Mouse (Mus musculus) thymus, postnatal 0 days (tissue): ENCODE results near the gene Abhd2. TPM values are rescaled to one million over a fixed set of nuclear protein-coding genes. Genes with fewer than 3 reads are reported as not detected.

Experiments used
- DNase-seq: peaks from one replicate; pipeline ENCODE4 v3.0.0-alpha.2; 2015; ENCODE audit warnings: low spot score
- polyA plus RNA-seq: library from polyadenylated mRNA; unstranded; fragments of >200 nt; fragmentation: Nextera tagmentation; extraction: Ambion mirVana; gene quantifications from 2 replicates; pipeline ENCODE4 v1.2.1, GENCODE M21; 2015

The Abhd2 gene
- polyA plus RNA-seq, 1 experiment from 2014 or later: 15.9 TPM

DNA sequence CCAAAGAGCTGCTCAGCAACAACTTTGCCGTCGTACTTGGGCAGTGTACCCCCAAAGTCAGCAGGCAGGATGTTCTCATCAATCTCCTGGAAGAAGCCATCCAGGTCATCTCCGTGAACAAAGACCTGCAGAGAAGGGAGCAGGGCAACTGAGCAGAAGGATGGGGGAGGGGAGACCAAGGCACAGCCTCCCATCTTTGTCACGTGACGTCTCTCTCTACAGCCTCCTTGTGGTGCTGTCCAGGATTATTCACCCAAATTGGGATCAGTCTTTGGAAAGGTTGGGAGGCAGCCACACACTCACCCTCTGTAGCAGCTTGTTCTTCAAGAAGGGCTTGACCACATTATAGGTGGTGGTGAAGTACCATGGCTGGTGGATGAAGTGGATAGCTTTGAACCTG, 102.6 kb downstream of the Abhd2 start:
- no peak for DNase-seq

DNA sequence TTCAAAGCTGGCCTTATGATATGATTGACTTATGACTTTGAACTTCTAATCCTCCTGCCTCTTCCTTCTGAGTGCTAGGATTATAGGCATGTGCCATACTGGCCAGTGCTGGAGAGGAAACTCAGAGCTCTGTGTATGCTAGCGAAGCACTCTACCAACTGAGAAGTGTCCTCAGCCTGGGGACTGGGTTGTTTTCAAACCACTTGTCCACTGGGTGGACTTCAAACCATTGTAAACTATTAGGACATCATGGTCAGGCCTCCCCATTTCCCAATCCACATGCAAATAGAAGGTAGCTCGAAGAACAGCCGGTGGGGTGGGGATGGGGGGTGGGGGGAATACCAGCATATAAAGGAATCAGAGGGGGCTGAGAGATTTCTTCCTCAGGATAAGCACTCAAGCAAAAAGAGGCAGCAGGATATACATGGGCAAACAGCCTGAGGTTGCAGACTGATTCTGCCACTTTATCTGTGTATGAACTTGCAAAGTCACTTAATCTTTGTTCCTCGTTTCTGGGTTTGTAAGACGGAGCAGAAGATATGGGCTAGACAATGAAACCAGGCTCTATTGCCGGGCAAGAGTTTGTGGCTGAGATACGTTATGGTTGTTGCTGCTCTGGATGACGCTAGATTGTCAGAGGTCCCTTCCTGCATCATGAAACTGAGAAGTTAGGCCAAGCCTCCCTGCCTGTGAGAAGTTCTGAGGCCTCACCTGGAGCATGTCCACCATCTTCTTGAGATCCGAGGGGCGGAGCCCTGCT, 103.7 kb downstream of the Abhd2 start:
- no peak for DNase-seq

DNA sequence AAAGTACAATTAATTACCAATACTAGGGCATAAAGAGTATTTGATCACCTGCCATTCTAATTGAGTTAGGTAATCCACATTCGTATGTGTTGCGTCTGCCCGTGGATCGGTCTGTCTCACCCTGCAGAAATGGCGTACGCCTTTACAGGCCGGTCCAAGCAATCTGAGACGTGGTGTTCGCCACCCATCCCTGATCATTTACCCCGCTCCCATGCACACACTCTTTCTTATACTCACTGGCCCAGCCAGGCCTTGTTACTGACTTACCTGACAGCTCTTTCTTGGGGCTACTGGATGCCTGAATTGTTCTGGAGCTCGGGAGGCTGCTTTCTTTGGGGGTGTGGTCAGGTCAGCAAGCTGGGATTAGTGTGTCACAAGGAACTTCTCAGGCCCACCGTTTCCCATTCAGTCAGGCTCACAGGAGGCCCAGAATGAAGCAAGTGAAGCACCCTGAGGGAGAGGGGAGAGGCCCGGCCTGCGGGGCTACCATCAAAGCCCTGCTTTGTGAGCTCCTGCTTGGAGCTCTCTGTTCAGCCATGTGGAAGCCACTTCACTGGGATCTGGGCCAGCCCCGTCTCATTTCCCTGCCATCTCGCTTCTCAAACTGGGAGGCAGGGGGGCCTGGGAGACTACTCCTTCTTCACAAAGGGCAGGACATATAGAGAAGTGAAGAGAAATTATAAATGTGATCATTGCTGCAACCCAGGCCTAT, 113.6 kb downstream of the Abhd2 start, which contains the start of gene Rlbp1:
Gene Rlbp1, minus strand, starts transcription at position 627 of the 712 bp plus-strand sequence.
- DNase-seq: no peak

DNA sequence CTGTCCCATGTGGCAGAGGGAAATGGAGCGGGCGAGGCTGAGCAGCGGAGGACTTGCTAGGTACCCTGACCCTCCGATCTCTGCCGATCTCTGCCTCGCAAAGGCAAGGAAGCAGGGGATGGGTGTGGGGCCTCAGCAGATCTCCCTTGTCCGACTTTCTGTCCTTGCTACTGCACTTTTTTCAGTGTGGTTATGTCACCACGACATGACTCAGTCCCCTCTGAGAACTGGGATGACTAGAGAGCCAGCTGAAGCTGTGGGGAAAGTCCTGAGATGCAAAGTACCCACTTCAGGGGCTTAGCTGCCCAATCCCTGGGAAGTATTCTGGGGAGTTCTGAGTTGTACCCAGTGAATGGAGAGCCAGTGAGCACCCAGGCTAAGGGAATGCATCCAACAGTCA, 114.1 kb downstream of the Abhd2 start:
- DNase-seq: no peak

DNA sequence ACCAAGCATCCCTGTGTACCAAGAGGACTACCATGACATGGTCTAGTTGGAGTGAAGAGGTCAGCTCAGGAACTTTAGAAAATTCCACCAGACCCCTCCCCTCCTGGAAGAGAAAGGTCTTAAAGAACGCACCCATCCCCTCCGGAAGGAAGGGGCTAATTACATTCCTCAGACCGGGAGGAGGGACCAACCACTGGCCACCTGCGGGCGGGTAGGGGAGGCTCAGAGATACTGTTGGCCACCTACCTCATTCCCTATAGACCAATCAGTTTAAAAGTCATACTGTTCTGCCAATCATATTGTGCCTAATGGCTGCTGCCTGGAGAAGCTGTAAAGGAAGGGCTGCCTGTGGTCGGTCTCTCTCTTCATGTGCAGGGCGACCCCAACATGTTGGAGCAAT, 115.0 kb downstream of the Abhd2 start:
- no peak for DNase-seq

DNA sequence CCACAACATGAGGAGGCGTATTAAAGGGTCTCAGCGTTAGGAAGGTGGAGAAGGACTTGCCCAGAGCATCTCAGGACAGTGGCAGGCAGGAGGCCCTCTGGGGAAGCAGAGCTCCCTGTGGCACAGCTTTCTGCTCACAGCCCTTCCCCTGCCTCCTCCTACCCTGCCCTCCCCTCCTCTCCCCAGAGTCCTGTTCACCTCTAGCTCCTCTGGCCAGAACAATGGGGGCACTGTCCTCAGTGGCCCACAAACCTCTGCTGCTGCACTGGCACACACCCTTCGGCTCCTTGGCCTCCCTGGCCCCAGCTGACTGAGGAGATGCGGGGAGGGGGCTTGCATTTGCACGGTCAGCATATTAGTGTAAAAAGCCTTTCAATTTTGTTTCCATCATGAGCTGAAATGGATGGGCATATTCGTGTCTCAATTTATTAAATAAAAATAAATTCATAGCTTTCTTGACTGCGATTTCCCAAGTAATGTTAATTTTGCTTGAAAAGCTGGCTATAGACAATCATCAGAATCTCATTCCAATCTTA, 115.7 kb downstream of the Abhd2 start:
- DNase-seq: no peak

DNA sequence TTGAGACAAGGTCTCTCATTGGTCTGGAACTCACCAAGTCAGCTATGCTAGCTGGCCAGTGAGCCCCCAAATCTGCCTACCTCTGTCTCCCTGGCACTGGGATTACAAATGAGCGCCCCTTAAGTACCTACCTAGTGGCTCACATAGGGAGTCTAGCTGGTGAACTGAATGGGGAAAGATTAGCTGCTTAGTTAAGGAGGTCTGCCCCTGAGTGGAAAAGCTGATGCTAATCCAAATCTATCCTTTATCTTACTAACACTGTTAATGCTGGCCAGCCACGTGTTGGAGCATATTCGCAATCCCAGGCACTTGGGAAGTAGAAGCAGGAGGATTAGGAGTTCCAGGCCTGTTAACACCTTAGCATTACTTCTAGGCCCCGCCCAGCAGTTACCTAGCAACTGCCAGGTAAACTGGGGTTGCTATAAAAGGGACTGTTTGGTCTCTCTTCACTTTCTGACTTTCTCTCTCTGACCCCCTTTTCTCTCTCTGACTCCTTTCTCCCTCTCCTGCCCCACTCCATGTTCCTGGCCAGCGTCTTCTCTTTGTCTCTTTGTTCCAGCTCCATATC, 117.2 kb downstream of the Abhd2 start:
- no peak for DNase-seq

DNA sequence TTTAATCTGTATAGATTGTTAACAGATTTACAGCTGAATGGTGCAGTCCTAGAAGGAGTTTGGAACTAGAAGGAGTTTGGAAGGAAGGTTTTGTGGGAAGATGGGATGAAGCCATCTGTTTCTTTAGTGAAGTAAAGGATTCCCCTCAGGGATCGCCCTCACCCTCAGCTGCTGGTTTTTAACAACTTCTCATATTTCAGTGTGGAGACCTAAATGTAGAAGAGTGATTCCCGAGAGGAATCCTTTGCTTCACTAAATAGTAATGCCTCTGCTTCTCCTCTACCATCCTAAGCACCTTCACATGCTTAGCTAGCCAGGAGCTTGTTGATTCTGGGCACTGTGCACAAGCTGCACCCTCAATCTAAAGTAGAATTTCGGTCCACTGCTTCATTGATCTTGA, 118.5 kb downstream of the Abhd2 start:
- DNase-seq: no peak

DNA sequence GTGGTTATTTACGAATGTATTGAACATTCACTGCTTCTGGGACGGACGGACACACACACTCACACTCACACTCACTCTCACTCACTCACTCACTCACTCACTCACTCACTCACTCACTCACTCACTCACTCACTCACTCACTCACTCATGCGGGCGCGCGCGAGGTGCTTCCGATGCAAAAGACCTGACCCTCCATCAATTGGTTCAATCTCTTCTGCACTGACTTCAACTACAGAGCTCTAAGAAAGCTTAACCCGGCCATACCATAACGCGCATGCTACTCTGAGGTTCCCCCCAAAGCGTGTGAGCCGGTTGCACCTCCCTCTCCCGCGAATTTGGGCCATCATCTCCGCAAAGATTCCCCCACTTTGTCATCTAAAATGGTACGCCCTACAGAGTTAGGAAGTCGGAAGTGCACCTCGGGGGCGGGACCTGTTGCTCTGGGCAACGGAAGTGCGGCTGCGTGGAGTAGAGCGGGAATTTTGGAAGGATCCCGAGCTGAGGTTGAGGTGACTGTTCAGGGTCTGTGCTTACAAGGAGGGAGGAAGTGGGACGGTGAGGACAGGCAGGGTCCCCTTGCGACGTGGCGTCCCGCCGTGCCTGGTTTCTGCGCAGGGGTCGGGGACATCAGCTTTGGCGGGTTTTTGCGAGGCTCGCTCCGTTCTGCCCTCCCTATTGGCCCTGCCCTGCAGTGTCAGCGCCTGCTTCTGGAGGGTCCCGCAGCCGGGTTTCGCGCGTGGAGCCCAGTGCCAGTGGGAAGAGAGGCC, 119.1 kb downstream of the Abhd2 start, which contains the start of gene Fanci:
Gene Fanci, plus strand, starts transcription at position 47 of the 767 bp plus-strand sequence.
- DNase-seq: peak; percentile 95

DNA sequence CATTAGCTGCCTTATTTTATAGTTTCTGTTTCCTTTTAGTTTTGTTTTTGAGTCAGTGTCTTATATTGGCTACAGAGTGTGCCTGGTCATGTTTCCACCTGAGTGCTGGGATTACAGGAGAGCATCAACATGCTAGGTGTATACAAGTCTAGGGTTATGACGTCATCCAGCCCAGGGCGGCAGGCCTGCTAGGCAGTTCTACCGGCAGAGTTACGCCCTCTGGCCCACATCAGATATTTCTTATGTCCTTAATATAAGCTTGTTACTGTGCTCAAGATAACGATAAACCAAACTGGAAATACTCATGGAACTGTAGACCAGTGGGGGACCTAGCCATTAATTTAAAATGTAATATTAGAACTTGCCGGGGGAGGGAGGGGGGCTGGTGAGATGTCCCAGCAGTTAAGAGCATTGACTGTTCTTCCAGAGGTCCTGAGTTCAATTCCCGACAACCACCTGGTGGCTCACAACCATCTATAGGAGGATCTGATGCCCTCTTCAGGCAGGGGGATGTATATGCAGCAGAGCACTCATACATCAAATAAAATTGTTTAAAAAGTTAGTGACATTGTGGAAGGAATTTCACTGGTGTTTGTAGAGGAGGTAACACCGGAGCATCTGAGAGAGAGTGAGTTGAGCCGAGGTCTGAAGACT, 120.0 kb downstream of the Abhd2 start:
- peak; percentile 46 for DNase-seq

DNA sequence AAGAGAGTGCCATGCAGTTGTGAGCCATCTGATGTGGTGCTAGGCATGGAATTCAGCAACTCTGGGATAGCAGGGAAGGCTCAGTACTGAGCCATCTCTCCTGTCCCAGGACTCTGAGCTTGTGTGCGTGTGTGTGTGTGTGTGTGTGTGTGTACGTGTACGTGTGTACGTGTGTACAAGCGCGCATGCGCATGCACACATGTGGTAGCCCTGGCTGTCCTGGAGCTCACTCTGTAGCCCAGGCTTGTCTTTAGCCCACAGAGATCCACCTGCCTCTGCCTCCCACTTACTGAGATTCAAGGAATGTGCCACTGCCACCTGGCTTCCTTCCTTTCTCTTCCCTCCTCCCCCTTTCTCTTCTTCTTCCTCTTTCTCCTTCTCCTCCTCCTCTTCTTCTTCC, 120.9 kb downstream of the Abhd2 start:
- no peak for DNase-seq

DNA sequence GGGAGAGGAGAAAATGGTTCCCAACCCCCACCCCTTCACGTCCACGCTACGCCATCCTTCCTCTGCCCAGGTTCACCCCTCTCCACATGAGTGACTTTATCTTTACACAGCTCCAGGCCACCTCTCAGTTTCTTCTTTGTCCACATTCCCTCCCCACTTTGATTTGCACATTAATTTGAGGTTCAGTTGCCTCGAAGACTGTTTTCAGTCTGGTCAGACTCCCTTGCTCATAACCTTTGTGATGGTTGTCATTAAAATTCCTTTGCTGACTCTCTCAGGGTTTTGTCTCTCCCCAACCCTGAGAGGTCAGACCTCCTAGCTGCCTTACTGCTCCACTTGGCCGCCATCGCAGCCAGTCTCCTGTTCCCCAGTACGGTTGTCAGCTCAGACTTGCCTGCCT, 121.7 kb downstream of the Abhd2 start:
- no peak for DNase-seq

DNA sequence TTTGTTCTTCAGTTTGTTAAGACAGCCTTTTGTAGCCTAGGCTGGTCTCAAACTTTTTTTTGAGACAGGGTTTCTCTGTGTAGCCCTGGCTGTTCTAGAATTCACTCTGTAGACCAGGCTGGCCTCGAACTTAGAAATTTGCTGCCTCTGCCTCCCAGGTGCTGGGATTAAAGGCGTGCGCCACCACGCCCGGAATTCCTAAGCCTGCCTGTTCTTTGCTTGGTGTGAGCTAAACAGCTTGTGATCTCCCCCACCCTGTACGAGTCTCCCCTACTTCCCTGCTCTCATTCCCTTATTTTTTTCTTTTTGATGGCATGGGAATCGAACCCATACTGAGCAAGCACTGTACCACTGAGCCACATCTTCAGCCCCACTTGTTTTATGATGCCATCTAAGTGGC, 122.2 kb downstream of the Abhd2 start:
- no peak for DNase-seq

DNA sequence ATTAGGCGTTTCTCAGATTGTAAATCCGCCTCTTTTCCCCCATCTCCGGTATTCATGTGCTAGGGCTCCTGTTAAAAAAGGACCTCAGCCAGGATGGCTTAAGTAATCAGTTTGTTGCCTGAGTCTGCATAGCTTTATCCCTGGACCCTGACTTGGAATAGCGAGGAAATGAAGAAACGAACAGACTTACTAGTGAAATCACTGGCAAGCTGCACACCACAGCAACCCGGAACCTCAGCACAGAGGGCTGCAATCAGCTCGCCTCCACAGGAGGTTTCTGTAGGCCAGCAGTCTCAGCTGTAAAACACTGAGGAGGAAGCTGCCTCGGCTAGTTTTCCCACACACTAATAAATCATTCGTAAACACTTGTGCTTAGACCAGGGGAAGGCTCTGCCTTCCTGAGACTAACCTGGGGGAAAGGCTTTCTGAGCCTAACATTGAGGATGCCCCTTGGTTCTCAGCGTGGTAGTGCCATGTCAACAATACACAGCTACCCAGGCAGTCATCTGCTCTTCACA, 124.5 kb downstream of the Abhd2 start:
- no peak for DNase-seq

DNA sequence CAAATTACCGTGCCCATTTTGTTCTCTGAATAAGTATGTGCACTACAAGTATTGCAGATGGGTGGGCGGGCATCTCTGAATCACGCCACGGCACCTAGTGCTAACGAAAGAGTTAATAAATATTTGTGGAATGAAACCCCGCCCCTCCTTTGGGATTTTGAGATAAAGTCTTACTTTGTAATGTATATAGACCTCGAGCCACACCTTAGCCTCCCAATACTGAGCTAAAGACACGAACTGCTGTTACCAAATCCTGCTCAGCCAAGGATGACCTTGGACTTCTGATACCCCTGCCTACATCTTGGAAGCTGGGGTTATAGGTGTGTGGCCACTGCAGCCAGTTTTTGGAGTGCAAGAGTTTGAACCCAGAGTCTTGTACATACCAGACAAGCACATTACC, 125.4 kb downstream of the Abhd2 start:
- no peak for DNase-seq

DNA sequence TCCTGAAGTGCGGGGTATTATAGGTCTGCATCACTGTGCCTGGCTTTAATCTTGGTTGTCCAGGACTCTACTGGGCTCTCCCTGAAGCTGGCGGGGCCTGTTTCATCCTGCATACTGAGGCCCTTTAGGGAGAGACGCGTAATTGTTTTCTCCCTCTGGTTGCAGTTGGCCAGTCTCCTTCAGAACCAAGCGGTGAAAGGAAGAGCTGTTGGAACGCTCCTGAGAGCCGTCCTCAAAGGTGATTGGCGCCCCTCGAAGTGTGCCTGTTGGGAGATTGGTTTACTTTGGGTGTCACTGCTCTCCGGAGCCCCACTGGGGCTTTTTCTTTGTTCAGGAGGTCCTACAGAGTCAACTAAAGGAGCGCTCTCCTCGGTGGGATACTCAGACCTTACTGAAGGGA, 126.0 kb downstream of the Abhd2 start:
- no peak for DNase-seq

DNA sequence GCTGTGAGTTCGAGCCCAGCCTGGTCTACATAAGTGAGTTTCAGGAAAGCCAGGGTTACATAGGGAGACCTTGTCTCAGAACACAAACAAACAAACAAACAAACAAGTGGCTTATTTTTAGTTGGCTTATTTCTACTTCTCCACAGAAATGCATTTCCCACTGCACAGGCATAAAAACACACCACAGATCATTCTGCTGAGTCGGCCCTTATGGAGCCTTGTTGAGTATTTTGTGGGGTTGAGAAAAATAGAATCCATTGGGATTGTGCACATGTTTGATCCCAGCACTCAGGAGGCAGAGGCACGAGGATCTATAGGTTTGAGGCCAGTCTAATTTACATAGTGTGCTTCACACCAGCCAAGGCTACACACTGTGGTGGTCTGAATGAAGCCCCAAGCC, 127.3 kb downstream of the Abhd2 start:
- DNase-seq: no peak

DNA sequence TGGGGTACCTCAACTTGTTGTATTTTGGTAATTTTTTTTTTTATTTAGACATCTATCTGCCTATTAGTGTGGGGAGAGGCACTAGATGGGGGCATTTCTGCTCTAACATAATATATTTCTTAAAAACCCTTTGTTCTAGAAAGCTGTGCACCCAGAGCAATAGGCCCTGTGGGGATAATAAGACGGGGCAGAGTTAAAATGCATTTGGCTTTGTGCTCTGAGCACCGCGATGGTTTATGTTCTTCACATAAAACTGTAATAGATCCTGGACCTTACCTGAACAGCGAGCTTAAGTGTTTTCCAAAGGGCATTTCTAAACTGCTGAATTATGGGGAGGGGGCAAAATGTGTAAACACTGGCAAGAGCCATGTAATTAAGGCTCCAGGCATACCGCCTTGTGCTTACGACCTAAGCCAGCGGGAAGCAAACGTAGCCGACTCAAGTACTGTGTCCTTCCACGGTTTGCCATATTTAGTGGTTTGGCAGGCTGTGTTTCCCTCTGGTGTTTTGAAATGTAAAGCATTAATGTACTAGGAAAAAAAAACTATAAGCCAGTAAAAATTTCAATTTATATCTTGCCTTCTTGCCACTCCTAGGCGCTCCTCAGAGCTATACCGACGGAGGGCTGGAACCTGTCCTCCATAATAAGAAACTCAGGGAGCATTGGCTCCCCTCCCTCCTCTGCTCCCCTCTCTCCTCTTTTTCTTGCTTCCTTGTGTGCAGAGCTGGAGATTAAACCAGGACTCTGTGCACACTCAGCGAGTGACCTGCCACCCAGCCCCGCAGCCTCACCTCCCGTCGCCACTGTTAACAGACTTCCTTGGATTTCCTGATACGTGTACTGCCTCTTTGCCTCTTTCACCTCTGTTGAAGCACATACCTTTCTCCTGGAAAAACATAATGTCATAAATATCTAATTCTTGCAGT, 141.7 kb downstream of the Abhd2 start:
- DNase-seq: no peak
